ENCODE assay signal across 8 mouse cellular contexts in genomic region chr3:134829531-134829921, GRCm38 (mm10). TPM values are rescaled to one million over a fixed set of nuclear protein-coding genes. Genes with fewer than 3 reads are reported as not detected.
A peak's percentile ranks its signal among the peaks of the same experiment; 100 is the strongest.
DNase-seq lines count a peak whose midpoint lies in the region; ATAC-seq lines count a peak whose summit lies in the region.

No protein-coding gene starts in this region.

- WGBS in lung, embryonic 16.5 days = 7% methylated on average over 13 of the region's 13 CpGs
- WGBS in limb, embryonic 12.5 days = 10% methylated on average over 13 of the region's 13 CpGs

- H3K36me3 ChIP-seq in lung, embryonic 16.5 days (ENCODE audit: control insufficient read depth, insufficient read depth, low read length) = no peaks in the 10 kb centered on the region
- no peaks in the 10 kb centered on the region for H3K36me3 ChIP-seq in limb, embryonic 12.5 days

- H3K27ac ChIP-seq in lung, embryonic 16.5 days (ENCODE audit: low read length) = no peak overlapping the region
- no peak overlapping the region for H3K27ac ChIP-seq in limb, embryonic 12.5 days

- peak; percentile 20 for DNase-seq in embryo, embryonic 10 days (ENCODE audit: low spot score)
- no peak for DNase-seq in embryo, embryonic 11 days
- no peak for DNase-seq in lung, postnatal 14 days
- DNase-seq in right cerebral cortex, postnatal 4 days = peak; percentile 8
- DNase-seq in thymus, postnatal 4 days = no peak
- DNase-seq in lung, postnatal 25 days (ENCODE audit: low spot score) = no peak

- H3K27me3 ChIP-seq in lung, embryonic 16.5 days (ENCODE audit: control insufficient read depth, insufficient read depth, low read depth, low read length) = peaks cover 6% of the 10 kb centered on the region; the same call in 1 of the 2 replicates
- H3K27me3 ChIP-seq in limb, embryonic 12.5 days = peaks cover 24% of the 10 kb centered on the region

- H3K9ac ChIP-seq in lung, embryonic 16.5 days (ENCODE audit: low read length) = no peak overlapping the region
- H3K9ac ChIP-seq in limb, embryonic 12.5 days (replicated peaks) = peak overlapping the region; percentile 55

- peaks cover 4% of the 10 kb centered on the region; the same call in 1 of the 2 replicates for H3K4me1 ChIP-seq in lung, embryonic 16.5 days (replicated peaks; ENCODE audit: control insufficient read depth, insufficient read depth, low read length)
- peaks cover 6% of the 10 kb centered on the region; the same call in 1 of the 2 replicates for H3K4me1 ChIP-seq in limb, embryonic 12.5 days (replicated peaks)

- peak overlapping the region; percentile 37 for H3K4me3 ChIP-seq in lung, embryonic 16.5 days (ENCODE audit: low read length)
- H3K4me3 ChIP-seq in limb, embryonic 12.5 days (replicated peaks) = peak overlapping the region; percentile 48

- no peaks in the 10 kb centered on the region for H3K9me3 ChIP-seq in lung, embryonic 16.5 days (ENCODE audit: control insufficient read depth, low read length)
- H3K9me3 ChIP-seq in limb, embryonic 12.5 days = no peaks in the 10 kb centered on the region

- ATAC-seq in lung, embryonic 16.5 days (ENCODE audit: low read depth) = no peak
- no peak for ATAC-seq in limb, embryonic 12.5 days (ENCODE audit: insufficient number of reproducible peaks, insufficient read depth, low FRiP score, low TSS enrichment, low read depth)

- H3K4me2 ChIP-seq in lung, embryonic 16.5 days (ENCODE audit: low read depth, low read length) = peak overlapping the region; percentile 64
- peak overlapping the region; percentile 97 for H3K4me2 ChIP-seq in limb, embryonic 12.5 days

RNA-seq across cellular contexts. Expression of gene Tacr3, which starts 0.7 kb away (rescaled TPM):
- polyA plus RNA-seq in lung, embryonic 16.5 days (2015; fragmentation: Nextera tagmentation; extraction: Ambion mirVana) = not detected in 2 replicates
- polyA plus RNA-seq in limb, embryonic 12.5 days (2016; fragmentation: Nextera tagmentation; extraction: Ambion mirVana) = 0.18 and 0.28 TPM in 2 replicates

Comparison
In these comparisons a context has a peak if more than half of its experiments do, and no peak if none do; other contexts are left out.
1. DNase-seq: peak in embryo, embryonic 10 days (single experiment) and right cerebral cortex, postnatal 4 days (single experiment); none in embryo, embryonic 11 days (single experiment), lung, postnatal 14 days (single experiment), thymus, postnatal 4 days (single experiment) and lung, postnatal 25 days (single experiment).